Mouse (Mus musculus) lung, postnatal 4 days (tissue): ENCODE results near the gene Git2.
A peak's percentile ranks its signal among the peaks of the same experiment; 100 is the strongest.

ENCODE experiments used
- DNase-seq, 2 experiments: peaks; one replicate each; pipeline ENCODE4 v3.0.0; 2021

Git2 gene

DNA sequence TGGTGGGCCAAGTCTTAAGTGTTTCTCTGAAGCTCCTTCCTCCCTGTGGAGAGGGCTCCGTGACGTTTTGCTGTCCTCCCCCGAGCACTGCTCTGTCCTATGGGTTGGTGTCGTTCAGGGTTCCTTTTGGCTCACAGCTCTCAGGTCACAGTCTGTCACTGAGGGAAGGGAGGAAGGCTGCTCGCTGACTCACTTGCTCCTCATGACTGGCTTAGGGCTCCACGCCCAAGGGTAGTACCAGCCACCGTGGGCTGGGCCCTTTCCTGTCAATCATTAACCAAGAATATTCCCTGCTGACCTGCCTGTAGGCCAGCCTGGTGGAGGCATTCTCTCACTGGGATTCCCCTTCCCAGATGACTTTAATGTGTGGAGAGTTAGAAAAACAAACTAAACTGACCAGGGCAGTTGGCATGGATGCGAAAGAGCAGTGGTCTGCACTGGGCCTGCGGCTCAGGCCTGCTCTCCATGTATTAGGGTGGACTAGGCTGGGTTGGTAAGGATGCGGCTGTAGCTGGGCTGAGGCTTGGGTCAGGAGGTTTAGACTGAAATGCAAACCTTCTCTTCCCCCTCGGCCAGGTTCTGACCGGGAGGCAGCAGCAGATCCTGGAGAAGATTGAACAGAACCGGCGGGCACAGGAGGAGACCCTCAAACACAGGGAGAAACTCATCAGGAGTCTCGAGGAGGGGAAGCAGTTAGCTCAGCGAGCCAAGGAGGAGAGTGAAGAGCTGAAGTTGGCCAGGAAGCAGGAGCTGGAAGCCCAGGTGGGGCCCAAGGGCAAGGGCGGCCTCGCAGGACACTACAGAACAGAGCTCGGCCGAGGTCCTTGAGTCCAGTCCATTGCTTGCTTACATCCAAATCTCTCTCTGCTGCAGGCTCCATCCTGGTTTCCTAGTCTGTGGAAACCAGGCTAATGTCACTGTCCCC lies 56.1 kb downstream of the Git2 start:
- DNase-seq: no peak

DNA sequence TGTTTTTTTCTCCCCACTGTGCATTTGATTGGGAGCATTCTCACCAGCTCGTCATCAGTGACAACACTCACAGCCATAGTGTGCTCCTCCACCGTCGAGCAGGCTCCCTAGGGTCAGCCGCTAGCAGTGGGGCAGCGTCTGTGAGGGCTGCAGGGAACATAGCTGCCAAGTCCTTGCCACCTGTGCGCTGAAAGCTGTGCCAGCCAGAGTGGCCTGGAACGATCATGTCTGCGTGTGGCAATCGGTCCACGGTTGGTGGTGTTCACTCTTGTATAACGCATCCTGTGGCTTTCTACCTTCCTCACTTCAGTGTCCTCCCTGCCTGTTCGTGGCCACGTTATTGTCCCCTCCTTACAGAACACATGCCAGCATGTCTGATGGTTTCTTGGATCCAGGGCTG lies 56.8 kb downstream of the Git2 start:
- DNase-seq: no peak

DNA sequence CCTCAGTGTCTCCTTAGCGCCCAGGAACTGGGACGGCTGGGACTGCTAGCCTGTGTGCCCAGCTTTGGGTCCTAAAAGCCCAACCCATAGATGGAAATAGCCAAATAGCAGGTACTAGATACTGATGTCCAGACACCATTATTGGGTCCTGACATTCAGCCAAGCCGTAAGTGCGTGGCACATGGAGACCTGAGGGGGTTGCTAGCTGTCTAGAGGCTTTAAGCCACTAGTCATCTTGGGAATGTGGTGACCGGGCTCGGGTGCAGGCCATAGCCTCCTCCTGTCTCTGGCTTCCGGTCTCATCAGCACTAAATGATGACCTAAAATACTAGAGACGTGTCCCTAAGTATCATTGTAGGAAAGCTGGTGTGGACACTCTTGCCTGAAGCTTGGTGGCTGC lies 57.4 kb downstream of the Git2 start:
- DNase-seq: no peak

DNA sequence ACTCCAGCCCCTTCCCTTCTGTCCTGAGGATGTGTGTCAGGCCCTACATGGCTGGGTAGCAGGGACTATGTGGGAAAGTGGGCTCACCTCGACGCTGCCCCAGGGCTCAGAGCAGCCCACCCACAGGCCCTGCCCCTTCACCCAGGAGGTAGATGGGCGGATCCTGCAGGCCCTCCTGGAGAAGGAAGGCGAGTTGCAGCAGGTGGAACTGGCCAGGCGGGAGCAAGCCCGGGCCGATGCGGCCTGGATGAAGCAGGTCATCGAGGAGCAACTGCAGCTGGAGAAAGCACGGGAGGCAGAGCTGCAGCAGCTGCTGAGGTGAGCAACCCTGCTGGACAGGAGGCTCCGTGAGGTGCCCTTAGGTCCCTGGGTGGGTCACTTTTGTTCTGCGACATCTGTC lies 58.0 kb downstream of the Git2 start:
- no peak for DNase-seq

DNA sequence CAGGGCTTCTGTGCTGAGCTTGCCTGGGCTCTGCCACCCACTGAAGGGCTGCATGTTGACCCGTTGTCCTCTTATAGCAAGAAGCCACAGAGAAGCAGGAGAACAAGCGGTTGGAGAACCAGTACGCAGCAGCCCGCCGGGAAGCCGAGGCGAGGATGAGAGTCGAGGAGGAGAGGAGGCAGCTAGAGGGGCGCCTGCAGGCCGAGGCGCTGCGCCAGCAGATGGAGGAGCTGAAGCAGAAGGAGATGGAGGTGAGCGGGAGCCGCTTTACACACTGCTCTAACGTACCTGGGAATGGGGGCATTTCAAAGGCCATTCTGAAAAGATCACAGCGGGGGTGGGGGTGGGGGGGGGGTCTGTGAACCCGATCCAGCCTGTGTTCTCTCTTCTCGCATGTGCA lies 60.8 kb downstream of the Git2 start:
- no peak for DNase-seq

DNA sequence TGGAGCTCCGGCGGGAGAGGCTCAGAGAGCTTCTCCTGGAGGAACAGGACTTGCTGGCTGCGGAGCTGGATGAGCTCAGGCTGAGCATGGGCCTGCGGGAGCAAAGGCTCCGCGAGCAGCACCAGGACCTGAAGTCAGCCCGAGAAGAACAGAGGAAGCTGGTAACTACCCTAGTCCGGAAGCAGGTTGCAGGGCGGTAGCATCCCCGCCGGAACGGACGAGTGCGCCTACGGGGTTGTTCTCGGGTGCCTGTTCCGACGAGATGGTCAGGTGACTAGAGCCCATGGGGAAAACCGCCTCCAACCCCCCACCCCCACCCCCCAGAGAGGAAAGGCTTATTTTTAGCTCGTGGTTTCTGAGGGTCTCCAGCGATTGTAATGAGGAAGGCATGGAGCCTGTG lies 66.0 kb downstream of the Git2 start:
- DNase-seq: no peak

DNA sequence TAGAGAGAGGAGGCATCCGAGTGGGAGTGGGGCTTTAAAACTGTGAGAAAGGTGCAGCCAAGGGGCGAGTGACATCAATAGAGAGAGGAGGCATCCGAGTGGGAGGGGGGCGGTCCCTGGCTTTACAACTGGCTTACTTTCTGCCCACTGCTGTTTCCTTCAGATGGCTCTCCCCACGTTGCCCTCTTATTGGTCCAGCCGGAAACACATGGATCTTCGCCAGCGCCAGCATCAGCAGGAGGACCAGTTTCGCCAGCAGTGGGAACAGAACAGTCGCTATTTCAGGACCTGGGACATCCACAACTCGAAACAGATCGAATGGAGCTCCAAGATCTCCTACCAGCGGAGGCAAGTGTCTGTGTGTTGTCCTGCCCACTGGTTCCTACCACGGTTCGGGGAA lies 66.8 kb downstream of the Git2 start:
- DNase-seq: no peak

DNA sequence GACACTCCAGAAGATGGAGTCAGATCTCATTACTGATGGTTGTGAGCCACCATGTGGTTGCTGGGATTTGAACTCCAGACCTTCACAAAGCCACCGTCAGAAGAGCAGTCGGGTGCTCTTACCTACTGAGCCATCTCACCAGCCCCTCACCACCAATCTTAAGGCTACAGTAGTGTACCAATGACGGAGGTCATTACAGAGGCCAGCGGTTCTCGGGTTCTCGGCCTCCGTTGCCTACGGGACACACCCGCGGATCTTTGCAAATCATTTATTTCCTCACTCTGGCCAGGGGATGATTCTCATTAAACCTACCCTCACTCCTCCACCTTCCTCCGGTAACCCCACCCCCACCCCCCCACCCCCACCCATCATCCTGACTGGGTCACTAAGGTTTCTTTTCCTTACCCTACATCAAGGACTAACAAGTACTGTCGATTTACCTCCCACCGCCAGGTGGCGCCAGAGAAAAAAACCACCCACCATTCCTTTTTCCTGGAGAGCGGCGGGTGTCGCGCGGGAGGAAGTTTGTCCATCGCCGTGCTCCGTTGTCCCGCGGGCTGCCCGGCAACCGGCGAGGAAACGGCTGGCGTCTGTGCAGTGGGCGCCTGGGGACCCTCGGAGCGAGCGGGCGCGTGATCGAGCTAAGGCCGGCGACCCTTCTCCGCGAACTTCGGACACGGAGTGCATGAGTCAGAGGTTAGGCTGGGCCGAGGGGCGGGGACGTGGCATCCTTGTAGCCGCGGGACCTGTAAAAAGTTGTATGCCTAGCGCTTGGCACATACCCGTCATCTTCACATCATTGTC lies 67.8 kb downstream of the Git2 start, which contains the start of gene Tchp:
Gene Tchp, plus strand, starts transcription at position 496 of the 804 bp plus-strand sequence.
- peak; percentile 95 to 97 for DNase-seq

DNA sequence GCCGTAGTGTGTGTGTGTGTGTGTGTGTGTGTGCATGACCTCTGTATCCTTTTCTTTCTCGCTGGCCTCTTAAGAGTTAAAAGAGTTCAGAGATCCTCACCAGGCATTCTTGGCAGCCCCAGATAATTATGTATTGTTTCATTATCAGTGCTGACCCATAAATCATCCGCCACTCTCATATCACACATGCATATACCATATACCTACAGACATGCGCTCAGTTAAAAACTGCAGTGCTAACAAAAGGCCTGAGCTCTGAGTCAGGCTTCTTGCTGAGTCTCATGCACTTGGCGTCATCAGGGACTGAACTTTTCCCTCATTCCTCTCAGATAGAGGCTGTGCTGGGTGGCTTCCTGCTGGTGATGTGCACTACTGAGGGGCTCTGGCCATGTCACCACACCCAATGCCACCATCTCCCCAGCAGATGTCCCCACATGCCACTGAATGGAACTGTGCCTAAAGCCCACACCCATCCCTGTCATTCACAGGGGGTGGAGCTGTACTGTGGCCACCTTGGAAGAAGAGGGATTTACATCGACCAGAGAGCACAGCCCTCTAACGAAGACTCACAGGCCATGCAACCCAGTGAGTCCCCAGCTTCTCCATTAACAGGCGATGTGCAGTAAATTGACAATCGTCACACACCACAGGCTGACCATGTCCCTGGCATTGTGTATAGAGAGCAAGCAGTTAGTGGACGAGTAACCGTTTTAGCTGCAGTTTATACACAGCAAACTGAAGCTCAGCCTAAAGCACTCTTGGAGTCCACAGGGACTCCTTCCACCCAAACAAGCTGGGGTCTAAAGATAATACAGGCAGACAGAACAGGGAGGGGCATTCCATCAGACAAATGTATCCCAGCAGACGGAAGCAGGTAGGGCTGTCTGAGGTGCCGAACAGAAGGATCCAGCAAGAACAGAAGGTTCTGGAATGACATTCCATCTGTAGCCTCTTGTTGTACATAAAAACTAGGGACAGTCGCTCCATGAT lies 72.6 kb downstream of the Git2 start:
- peak; percentile 66 to 69 for DNase-seq

DNA sequence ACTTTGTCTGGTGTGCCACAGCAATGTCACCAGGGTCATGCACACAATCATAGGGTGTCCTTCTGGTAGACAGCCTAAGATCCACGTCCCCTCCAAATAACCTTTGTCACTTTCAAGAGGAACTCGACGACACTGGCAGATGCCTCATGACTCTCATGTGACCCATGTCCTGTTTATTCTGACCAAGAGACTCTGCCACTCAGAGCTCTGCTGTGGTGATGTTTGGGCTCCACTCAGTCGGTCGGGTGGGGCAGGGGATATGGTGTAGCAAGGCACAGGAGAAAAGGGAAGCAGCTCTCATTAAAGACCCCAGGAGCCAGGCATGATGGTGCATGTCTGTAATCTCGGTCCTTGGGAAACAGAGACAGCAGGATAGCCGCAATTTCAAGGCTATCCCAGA lies 76.3 kb downstream of the Git2 start:
- peak; percentile 51 to 60 for DNase-seq

DNA sequence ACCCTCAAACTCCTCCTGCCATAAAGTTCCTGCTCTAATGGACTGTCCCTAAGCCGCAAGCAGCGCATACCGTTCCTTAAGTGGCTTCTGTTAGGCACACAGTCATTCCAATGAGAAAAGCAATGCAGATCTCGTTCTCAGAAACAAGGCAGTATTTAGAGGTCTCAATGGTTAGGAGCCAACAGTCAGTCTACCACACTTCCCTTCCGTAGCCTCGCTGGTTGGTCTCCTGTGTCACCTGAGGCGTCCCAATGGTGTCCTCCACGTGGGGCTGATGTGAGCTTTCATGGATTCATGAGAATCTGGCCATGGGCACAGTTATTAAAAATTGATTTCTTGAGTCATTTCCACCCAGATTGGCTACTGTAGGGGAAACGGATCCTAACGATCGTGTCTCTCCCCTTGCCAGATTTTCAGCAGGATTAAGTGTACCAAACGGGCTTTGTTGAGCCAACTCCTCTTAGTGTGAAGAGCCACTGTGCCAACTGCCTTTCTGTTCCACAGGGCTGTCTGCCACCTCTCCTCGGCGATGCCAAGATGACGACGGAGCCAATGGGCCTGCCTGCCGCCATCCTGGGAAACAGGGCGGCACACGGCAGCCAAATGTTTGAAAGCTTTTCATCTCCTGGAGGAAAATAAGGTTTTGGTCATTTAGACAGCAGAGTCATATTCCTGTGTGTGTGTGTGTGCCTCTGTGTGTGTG lies 77.1 kb downstream of the Git2 start:
- no peak for DNase-seq

DNA sequence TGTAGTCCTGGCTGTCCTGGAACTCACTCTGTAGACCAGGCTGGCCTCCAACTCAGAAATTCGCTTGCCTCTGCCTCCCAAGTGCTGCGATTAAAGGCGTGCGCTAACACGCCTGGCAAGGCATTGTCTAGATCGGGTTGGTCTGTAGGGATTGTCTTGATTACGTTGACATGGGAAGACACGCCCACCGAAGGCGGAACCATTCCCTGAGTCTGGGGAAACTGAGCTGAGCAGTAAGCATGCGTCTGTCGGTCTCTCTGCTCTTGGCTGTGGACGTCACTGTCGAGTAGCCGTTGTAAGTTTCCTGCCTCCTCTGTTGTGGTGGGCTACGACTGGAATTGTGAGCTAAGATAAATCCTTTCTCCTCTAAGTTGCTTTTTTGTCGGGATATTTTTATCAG lies 78.4 kb downstream of the Git2 start:
- no peak for DNase-seq

DNA sequence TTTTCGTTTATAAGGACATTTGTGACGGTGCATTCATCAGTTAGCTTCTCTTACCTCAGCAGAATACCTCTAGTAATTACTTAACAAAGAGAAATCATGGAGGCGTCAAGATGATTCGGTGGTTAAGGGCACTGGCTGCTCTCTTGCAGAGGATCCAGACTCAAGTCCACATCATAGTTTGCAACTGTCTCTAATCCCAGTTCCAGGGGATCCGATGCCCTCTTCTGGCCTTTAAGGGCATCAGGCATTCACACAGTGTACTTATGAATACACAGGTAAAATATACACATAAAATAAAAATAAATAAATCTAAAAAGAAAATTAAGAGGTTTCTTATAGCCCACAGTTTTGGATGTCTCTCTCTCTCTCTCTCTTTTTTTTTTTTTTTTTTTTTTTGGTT lies 79.5 kb downstream of the Git2 start:
- DNase-seq: no peak

DNA sequence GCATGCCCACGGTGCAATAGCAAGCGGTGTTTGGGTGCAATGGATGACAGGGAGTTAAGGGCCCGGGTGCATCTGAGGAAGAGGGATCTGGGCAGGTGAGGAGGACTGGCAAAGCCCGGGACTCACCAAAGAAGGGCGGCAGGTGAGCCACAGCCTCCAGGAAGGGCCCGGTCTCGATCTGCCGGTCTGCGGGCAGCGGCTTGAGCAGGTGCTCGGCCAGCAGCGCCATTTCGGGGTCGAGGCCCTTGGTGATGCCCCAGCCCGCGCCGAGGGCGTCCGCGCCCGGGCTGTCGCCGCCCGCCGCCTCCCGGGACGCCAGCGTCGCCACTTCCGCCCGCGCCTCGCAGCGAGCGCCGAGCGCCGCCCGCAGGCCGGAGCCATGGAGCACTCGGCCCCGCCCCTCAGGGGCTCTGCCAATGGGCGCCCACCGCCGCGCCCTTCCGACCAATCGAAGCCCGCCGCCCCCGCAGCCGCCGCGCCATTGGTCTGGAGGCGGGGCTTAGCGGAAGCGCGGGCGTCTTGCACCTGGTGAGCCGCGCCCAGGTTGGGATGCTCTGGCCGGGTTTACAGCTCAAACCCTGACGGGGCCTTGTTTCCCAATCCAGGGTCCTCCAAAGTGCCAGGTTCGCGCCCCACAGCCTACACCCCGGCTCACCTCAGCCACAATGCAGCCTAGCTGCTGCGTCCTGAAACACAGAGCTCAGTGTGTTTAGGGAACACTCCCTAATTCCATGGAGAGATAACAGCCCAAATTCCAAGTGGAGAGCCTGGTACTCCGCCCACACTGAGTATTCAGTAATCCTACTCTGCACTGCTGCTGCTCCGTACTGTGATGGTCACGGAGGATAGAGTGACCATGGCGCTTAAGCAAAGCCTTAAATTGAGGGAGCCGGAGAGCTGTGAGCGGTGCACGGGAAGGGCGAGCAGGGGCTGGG lies 84.4 kb downstream of the Git2 start, which contains the start of gene Gltp:
Gene Gltp, minus strand, starts transcription at position 352 of the 935 bp plus-strand sequence.
- peak; percentile 95 to 96 for DNase-seq

DNA sequence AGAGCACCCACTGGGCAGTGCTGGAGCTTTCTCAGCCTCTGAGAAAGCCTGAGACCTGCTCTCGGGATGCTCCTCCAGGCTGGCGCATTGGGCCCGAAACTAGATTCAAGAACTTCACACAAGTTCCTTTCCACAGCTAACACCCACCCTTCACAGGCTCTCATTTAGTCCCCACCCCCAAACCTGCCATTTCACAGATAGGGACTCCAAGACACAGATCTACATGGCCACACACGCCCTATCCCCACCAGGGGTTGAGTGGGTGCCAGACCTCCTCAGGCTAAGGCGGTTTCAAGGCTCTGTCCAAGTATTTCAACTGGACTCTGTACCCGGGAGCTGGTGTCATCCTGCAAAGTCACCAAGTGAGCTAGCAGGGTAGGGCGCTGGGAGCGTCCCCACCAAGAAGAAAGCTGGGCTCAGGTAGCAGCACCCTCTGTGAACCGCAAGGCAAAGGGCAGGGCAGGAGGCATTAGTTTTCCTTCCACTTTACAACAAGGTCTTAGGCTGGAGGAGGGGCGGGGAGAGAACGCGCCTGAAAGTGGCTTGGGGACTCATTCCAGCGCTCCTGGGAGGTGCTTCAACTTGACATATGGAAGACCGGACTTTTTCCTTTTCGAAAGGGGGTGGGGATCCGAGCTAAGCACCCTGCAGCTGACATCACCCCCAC lies 85.5 kb downstream of the Git2 start:
- DNase-seq: peak; percentile 56 to 60

DNA sequence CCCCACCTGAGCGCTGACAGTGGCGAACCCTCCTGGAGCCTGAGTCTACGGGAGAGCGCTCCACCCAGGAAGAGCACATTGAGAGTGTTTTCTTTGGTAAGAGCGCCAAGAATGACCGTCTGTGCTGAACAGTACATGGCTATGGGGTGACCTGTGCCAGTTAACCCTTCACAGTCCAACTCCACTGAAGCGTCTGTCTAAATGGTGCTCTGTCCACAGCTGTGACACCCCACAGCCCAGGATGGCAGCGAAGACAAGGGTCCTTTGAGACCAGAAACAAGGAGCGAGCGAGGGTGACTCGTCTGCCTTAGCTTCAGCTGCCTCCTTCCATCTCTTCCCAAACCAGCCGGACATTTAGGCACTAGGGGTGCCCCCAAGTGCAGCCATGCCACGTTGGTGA lies 86.6 kb downstream of the Git2 start:
- DNase-seq: no peak

DNA sequence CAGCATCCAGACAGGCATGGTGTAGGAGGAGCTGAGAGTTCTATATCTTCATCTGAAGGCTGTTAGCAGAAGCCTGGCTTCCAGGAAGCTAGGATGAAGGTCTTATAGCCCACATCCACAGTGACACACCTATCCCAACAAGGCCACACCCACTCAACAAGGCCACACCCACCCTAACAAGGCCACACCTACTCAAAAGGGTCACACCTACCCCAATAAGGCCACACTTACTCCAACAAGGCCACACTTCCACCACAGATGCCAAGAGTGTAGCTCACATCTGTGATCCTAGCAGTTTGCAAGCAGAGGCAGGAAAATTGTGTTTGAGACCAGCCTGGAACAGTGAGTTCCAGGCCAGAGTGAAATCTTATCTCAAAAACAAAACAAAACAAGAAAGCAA lies 87.4 kb downstream of the Git2 start:
- no peak for DNase-seq

DNA sequence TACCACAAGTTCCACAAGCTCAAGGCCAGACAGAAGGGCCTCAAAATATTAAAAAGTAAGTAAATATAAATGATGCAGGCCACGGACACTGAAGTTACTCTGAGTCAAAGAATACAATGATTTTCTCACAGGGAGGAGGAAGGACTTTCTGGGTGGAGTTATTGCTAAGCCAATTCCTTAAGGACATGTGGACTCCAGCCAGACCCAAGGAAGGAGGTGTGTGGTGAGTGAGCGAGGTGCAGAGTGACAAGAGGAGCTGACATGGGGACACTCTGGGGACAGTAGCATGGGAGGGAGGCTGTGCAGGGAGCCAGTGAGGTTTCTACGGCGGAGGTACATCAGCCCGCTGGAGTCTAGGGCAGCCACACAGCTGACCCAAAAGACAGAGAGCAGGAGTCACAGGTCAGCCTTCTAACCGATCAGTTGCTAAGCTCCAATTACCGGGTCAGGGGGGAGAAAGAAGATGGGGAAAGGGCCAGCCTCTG lies 88.5 kb downstream of the Git2 start:
- no peak for DNase-seq

DNA sequence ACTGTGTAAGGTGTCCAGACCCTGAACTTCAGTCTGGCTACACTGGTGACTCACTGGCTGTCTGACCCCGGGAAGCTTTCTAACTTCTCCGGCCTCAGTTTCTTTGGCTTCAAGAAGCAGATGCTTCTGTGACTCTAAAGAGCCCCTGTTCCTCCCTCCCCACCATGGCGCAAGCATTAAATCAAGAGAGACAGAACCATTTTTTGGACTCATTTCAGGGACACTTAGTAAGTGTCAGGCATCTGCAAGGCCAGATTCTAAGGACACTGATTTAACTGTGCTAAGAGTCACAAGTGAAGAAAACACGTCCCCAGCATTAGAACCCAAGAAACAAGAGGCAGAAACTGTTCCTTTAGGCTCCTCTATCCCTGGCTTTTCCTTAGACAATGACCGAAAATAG lies 89.3 kb downstream of the Git2 start:
- DNase-seq: no peak

DNA sequence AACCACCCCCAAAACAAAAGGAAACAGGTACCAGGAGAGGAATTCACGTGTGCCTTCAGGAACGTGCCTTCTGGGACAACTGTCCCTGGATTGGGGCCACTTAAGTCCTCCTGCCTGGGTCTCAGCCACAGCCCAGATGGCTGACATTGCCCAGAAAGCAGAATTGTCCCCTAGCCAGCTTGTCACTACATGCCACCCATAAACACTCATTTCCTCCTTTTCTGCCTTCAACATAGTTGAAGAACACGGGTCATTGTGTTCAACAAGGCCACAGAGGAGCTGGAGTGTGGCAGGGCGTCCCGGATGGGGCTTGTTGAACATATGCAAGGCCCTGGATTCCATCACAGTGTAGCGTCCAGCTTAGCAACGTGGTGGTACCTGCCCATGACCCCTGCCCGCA lies 93.6 kb downstream of the Git2 start:
- peak; percentile 53 to 78 for DNase-seq
